Mouse (Mus musculus) MEL (cell line): ENCODE results near the gene Ccdc121. TPM values are rescaled to one million over a fixed set of nuclear protein-coding genes. Genes with fewer than 3 reads are reported as not detected.

Experiments
- DNase-seq: peaks from one replicate; pipeline ENCODE4 v3.0.0; 2011; ENCODE audit warnings: low read depth, low spot score
- H3K27ac ChIP-seq: 2 replicates; pipeline ENCODE4 v1.5.1; 2012; ENCODE audit warnings: low read depth, mild to moderate bottlenecking, control low read depth, low read length, moderate library complexity; ENCODE audit not compliant: control insufficient read depth
- H3K27me3 ChIP-seq, 2 experiments: fragments of 150-350 bp in 1 of 2; sonication (generic) in 1 of 2; 2 replicates each; pipeline ENCODE4 v1.6.1; 2012; ENCODE audit warnings: low read length in 2 of 2, mild to moderate bottlenecking in 2 of 2, improper control_type of control experiment in 1 of 2, moderate library complexity in 1 of 2; ENCODE audit not compliant: insufficient read depth in 2 of 2, control insufficient read depth in 1 of 2
- H3K36me3 ChIP-seq, 2 experiments: 2 replicates each; pipeline ENCODE4 v1.6.1; 2012 to 2014; ENCODE audit warnings: low read length in 2 of 2, improper control_type of control experiment in 1 of 2, inconsistent platforms in 1 of 2, mild to moderate bottlenecking in 1 of 2; ENCODE audit not compliant: insufficient read depth in 2 of 2, control insufficient read depth in 1 of 2
- H3K4me1 ChIP-seq, 2 experiments: fragments of 150-350 bp in 1 of 2; sonication (generic) in 1 of 2; 2 replicates each; pipeline ENCODE4 v1.6.1; 2012; ENCODE audit warnings: low read length in 2 of 2, improper control_type of control experiment in 1 of 2, mild to moderate bottlenecking in 1 of 2; ENCODE audit not compliant: insufficient read depth in 2 of 2, control insufficient read depth in 1 of 2
- H3K4me3 ChIP-seq, 2 experiments: fragments of 150-350 bp in 1 of 2; sonication (generic) in 1 of 2; 2 replicates each; pipeline ENCODE4 v1.5.1; 2012; ENCODE audit warnings: low read depth in 2 of 2, low read length in 2 of 2, mild to moderate bottlenecking in 2 of 2, moderate library complexity in 2 of 2, control low read depth in 1 of 2, improper control_type of control experiment in 1 of 2; ENCODE audit not compliant: control insufficient read depth in 1 of 2, insufficient read depth in 1 of 2
- H3K79me2 ChIP-seq: 2 replicates; pipeline ENCODE4 v1.6.1; 2012; ENCODE audit warnings: mild to moderate bottlenecking, low read length, moderate library complexity; ENCODE audit not compliant: control insufficient read depth, poor library complexity, insufficient read depth
- H3K9ac ChIP-seq: 2 replicates; pipeline ENCODE4 v1.6.1; 2012; ENCODE audit warnings: low read depth, mild to moderate bottlenecking, control low read depth, low read length, moderate library complexity; ENCODE audit not compliant: control insufficient read depth, poor library complexity, severe bottlenecking
- H3K9me3 ChIP-seq: fragments of 150-350 bp; sonication (generic); replicated peaks from 2 replicates; pipeline ENCODE4 v1.6.1; 2012; ENCODE audit warnings: mild to moderate bottlenecking, low read length, improper control_type of control experiment, moderate library complexity; ENCODE audit not compliant: insufficient read depth
- BHLHE40 ChIP-seq: IDR thresholded peaks from 2 replicates; pipeline ENCODE4 v1.6.1; 2012; ENCODE audit warnings: low read depth, mild to moderate bottlenecking, inconsistent platforms, low read length, improper control_type of control experiment, borderline replicate concordance
- CHD1 ChIP-seq: IDR thresholded peaks from 2 replicates; pipeline ENCODE4 v1.6.1; 2012; ENCODE audit warnings: low read depth, mild to moderate bottlenecking, inconsistent platforms, low read length, improper control_type of control experiment
- CHD2 ChIP-seq: IDR thresholded peaks from 2 replicates; pipeline ENCODE4 v1.6.1; 2011; ENCODE audit warnings: low read length, improper control_type of control experiment
- CTCF ChIP-seq, 3 experiments: IDR thresholded peaks in 2 of 3; conservative IDR thresholded peaks in 1 of 3; 2 replicates each; pipeline ENCODE4 v1.5.1; 2011 to 2012; ENCODE audit warnings: low read length in 3 of 3, low read depth in 2 of 3, mild to moderate bottlenecking in 2 of 3, improper control_type of control experiment in 1 of 3, inconsistent platforms in 1 of 3, mixed read lengths in 1 of 3, moderate library complexity in 1 of 3; ENCODE audit not compliant: control insufficient read depth in 1 of 3, insufficient read depth in 1 of 3, poor library complexity in 1 of 3, severe bottlenecking in 1 of 3
- E2F4 ChIP-seq: IDR thresholded peaks from 2 replicates; pipeline ENCODE4 v1.6.1; 2011; ENCODE audit warnings: low read depth, low read length, improper control_type of control experiment, borderline replicate concordance
- ELF1 ChIP-seq: IDR thresholded peaks from 2 replicates; pipeline ENCODE4 v1.6.1; 2014; ENCODE audit warnings: low read depth, mild to moderate bottlenecking, inconsistent platforms, low read length, improper control_type of control experiment, moderate library complexity
- EP300 ChIP-seq, 2 experiments: IDR thresholded peaks; 2 replicates each; pipeline ENCODE4 v1.6.1; 2011; ENCODE audit warnings: improper control_type of control experiment in 2 of 2, low read length in 2 of 2, low read depth in 1 of 2, mild to moderate bottlenecking in 1 of 2
- GATA1 ChIP-seq: IDR thresholded peaks from 2 replicates; pipeline ENCODE4 v1.6.1; 2011; ENCODE audit warnings: low read depth, low read length, improper control_type of control experiment
- JUND ChIP-seq: IDR thresholded peaks from 2 replicates; pipeline ENCODE4 v1.6.1; 2011; ENCODE audit warnings: low read depth, mild to moderate bottlenecking, improper control_type of control experiment, low read length
- MAZ ChIP-seq: IDR thresholded peaks from 2 replicates; pipeline ENCODE4 v1.6.1; 2012; ENCODE audit warnings: low read depth, mild to moderate bottlenecking, inconsistent platforms, low read length, improper control_type of control experiment
- MYC ChIP-seq: IDR thresholded peaks from 2 replicates; pipeline ENCODE4 v1.6.1; 2011; ENCODE audit warnings: low read depth, mild to moderate bottlenecking, low read length, improper control_type of control experiment, moderate library complexity
- POLR2A ChIP-seq, 2 experiments: IDR thresholded peaks; 2 replicates each; pipeline ENCODE4 v1.6.1; 2011 to 2012; ENCODE audit warnings: low read length in 2 of 2, mild to moderate bottlenecking in 2 of 2, control low read depth in 1 of 2, improper control_type of control experiment in 1 of 2, low read depth in 1 of 2, moderate library complexity in 1 of 2; ENCODE audit not compliant: control insufficient read depth in 1 of 2, insufficient read depth in 1 of 2, poor library complexity in 1 of 2
- POLR2AphosphoS2 ChIP-seq: IDR thresholded peaks from 2 replicates; pipeline ENCODE4 v1.6.1; 2011; ENCODE audit warnings: low read length, improper control_type of control experiment
- RAD21 ChIP-seq: IDR thresholded peaks from 2 replicates; pipeline ENCODE4 v1.6.1; 2011; ENCODE audit warnings: mild to moderate bottlenecking, low read depth, low read length, improper control_type of control experiment
- SMC3 ChIP-seq: IDR thresholded peaks from 2 replicates; pipeline ENCODE4 v1.6.1; 2011; ENCODE audit warnings: low read depth, low read length, improper control_type of control experiment
- USF2 ChIP-seq, 2 experiments: IDR thresholded peaks; 2 replicates each; pipeline ENCODE4 v1.6.1; 2011 to 2012; ENCODE audit warnings: improper control_type of control experiment in 2 of 2, low read length in 2 of 2, borderline replicate concordance in 1 of 2, inconsistent platforms in 1 of 2, low read depth in 1 of 2, mild to moderate bottlenecking in 1 of 2; ENCODE audit not compliant: insufficient read depth in 1 of 2
- ZC3H11A ChIP-seq: IDR thresholded peaks from 2 replicates; pipeline ENCODE4 v1.6.1; 2012; ENCODE audit warnings: low read depth, mild to moderate bottlenecking, inconsistent platforms, low read length, improper control_type of control experiment
- polyA plus RNA-seq, 2 experiments: library from polyadenylated mRNA; stranded (reverse) in 1 of 2; unstranded in 1 of 2; fragments of >175 nt in 1 of 2; fragments of >200 nt in 1 of 2; gene quantifications; 2 replicates each; pipeline versions ENCODE4 v1.2.1 to v1.2.4; 2012; ENCODE audit warnings: low replicate concordance in 2 of 2, low read depth in 1 of 2; ENCODE audit not compliant: insufficient read length in 2 of 2, insufficient read depth in 1 of 2, missing spikeins in 1 of 2
- total RNA-seq: library from RNA; depleted of rRNA; stranded (reverse); fragments of 300-350 nt; gene quantifications from 2 replicates; pipeline ENCODE4 v1.2.3, GENCODE M21; 2012

Ccdc121 gene
- total and polyA plus RNA-seq, 3 experiments = not detected

DNA sequence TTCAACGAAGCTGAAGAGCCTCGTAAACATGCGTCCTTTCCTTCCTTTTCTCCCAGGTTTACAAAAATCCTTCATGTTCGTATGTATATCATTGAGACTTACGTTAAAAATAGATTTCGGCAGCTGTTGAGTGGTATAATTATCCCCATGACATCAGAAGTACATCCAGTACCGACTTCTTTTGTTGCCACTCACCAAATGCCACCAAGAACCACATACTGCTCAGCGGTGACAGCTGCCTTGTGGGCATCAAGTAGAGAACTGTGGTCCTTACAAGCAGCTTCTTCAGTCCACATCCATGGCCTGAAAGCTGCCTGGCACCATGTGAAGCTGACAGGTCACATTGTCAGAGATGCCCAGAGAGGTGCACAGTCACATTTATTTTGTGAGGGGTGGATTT, 38.7 kb upstream of the Ccdc121 start:
- no peak for DNase-seq
- H3K27me3 ChIP-seq = peaks cover 1 to 4% of the 10 kb centered on the region in 2 experiments; a peak in 3 of 4 replicates
- H3K4me1 ChIP-seq = peaks cover 0 to 9% of the 10 kb centered on the region in 2 experiments; a peak in 1 of 4 replicates
- H3K9ac ChIP-seq = no peak overlapping the region
- no peak overlapping the region for H3K27ac ChIP-seq
- H3K4me3 ChIP-seq = no peak overlapping the region
- no peaks in the 10 kb centered on the region for H3K79me2 ChIP-seq
- H3K36me3 ChIP-seq = no peaks in the 10 kb centered on the region
- H3K9me3 ChIP-seq = no peaks in the 10 kb centered on the region
- TF ChIP-seq E2F4 (no peak), ELF1 (no peak), EP300 (IDR thresholded peaks at IDR 0.05; ENCODE audit: low read depth in 1 of 2, low read length in 2 of 2) (no peak), POLR2A (IDR thresholded peaks at IDR 0.05; ENCODE audit: control insufficient read depth in 1 of 2, insufficient read depth in 1 of 2, low read depth in 1 of 2, low read length in 2 of 2, poor library complexity in 1 of 2) (no peak), SMC3 (no peak), ZC3H11A (no peak), CHD2 (no peak), CTCF (IDR thresholded peaks at IDR 0.05 in 2 of 3, conservative IDR thresholded peaks at IDR 0.05 in 1 of 3; ENCODE audit: control insufficient read depth in 1 of 3, insufficient read depth in 1 of 3, low read depth in 2 of 3, low read length in 3 of 3, poor library complexity in 1 of 3, severe bottlenecking in 1 of 3) (no peak), CHD1 (no peak)

GRCm38 (mm10) chr1:181545044-181545772, 34.0 kb upstream of the Ccdc121 start:
- H3K36me3 ChIP-seq = peaks cover 0 to under 1% of the 10 kb centered on the region in 2 experiments; a peak in 1 of 4 replicates
- peak; percentile 78 for DNase-seq
- H3K27ac ChIP-seq = no peak overlapping the region
- H3K9me3 ChIP-seq = no peaks in the 10 kb centered on the region
- H3K4me3 ChIP-seq = no peak overlapping the region
- H3K4me1 ChIP-seq = peaks cover 0 to 3% of the 10 kb centered on the region in 2 experiments; a peak in 2 of 4 replicates
- no peak for TF ChIP-seq MYC
- peak; percentile 69 to 97 (median 86) for TF ChIP-seq CTCF (IDR thresholded peaks at IDR 0.05 in 2 of 3, conservative IDR thresholded peaks at IDR 0.05 in 1 of 3; ENCODE audit: control insufficient read depth in 1 of 3, insufficient read depth in 1 of 3, low read depth in 2 of 3, low read length in 3 of 3, poor library complexity in 1 of 3, severe bottlenecking in 1 of 3)
- peak; percentile 92 for TF ChIP-seq SMC3
- TF ChIP-seq POLR2AphosphoS2 = no peak
- no peak for TF ChIP-seq JUND
- TF ChIP-seq BHLHE40 = no peak
- no peak for TF ChIP-seq MAZ
- no peak for TF ChIP-seq USF2 (IDR thresholded peaks at IDR 0.05; ENCODE audit: borderline replicate concordance in 1 of 2, insufficient read depth in 1 of 2, low read depth in 1 of 2, low read length in 2 of 2)
- peak; percentile 85 for TF ChIP-seq ZC3H11A
- TF ChIP-seq RAD21 = peak; percentile 95
- no peak for TF ChIP-seq GATA1
- TF ChIP-seq E2F4 = no peak
- no peak overlapping the region for H3K9ac ChIP-seq
- H3K79me2 ChIP-seq = no peaks in the 10 kb centered on the region
- H3K27me3 ChIP-seq = peaks cover 0 to 1% of the 10 kb centered on the region in 2 experiments; a peak in 1 of 4 replicates
